Mouse (Mus musculus) spleen, postnatal 10 days (tissue): ENCODE results near the gene E130308A19Rik.

ENCODE experiments used
- DNase-seq, 2 experiments: peaks; one replicate each; pipeline ENCODE4 v3.0.0; 2021 to 2022; ENCODE audit warnings: low spot score in 2 of 2

E130308A19Rik gene

GRCm38 (mm10) chr4:59639163-59639562, 13.2 kb downstream of the E130308A19Rik start:
- no peak for DNase-seq

GRCm38 (mm10) chr4:59640720-59641119, 14.7 kb downstream of the E130308A19Rik start:
- no peak for DNase-seq

- DNase-seq = no peak
Observed at GRCm38 (mm10) chr4:59642039-59642438, 16.0 kb downstream of the E130308A19Rik start.

- DNase-seq = no peak
Observed at GRCm38 (mm10) chr4:59642657-59643056, 16.6 kb downstream of the E130308A19Rik start.

- DNase-seq = no peak
Observed at GRCm38 (mm10) chr4:59644431-59644830, 18.4 kb downstream of the E130308A19Rik start.

- no peak for DNase-seq
Observed at GRCm38 (mm10) chr4:59644992-59645391, 19.0 kb downstream of the E130308A19Rik start.

GRCm38 (mm10) chr4:59645610-59646009, 19.6 kb downstream of the E130308A19Rik start:
- DNase-seq = no peak

GRCm38 (mm10) chr4:59646020-59646696, 20.1 kb downstream of the E130308A19Rik start:
- DNase-seq = no peak

GRCm38 (mm10) chr4:59649119-59649518, 23.1 kb downstream of the E130308A19Rik start:
- DNase-seq = no peak

GRCm38 (mm10) chr4:59652166-59652681, 26.2 kb downstream of the E130308A19Rik start:
- no peak for DNase-seq

GRCm38 (mm10) chr4:59656061-59656642, 30.1 kb downstream of the E130308A19Rik start:
- DNase-seq = no peak

GRCm38 (mm10) chr4:59662163-59662562, 36.2 kb downstream of the E130308A19Rik start:
- DNase-seq = no peak

- no peak for DNase-seq
Observed at GRCm38 (mm10) chr4:59663451-59663850, 37.4 kb downstream of the E130308A19Rik start.

GRCm38 (mm10) chr4:59666550-59667317, 40.7 kb downstream of the E130308A19Rik start:
- DNase-seq = no peak

GRCm38 (mm10) chr4:59668050-59668449, 42.0 kb downstream of the E130308A19Rik start:
- DNase-seq = no peak

GRCm38 (mm10) chr4:59669131-59669530, 43.1 kb downstream of the E130308A19Rik start:
- no peak for DNase-seq

GRCm38 (mm10) chr4:59670015-59670414, 44.0 kb downstream of the E130308A19Rik start:
- no peak for DNase-seq

- no peak for DNase-seq
Observed at GRCm38 (mm10) chr4:59673423-59674117, 47.6 kb downstream of the E130308A19Rik start.

GRCm38 (mm10) chr4:59674929-59675679, 49.1 kb downstream of the E130308A19Rik start:
- DNase-seq = no peak

GRCm38 (mm10) chr4:59675699-59676098, 49.7 kb downstream of the E130308A19Rik start:
- DNase-seq = no peak

- DNase-seq = no peak
Observed at GRCm38 (mm10) chr4:59681383-59681782, 55.4 kb downstream of the E130308A19Rik start.
